Comparison of ENCODE assay signal across 31 mouse cellular contexts in genomic region chr4:59282137-59282536, GRCm38 (mm10).
A peak's percentile ranks its signal among the peaks of the same experiment; 100 is the strongest.
DNase-seq lines count a peak whose midpoint lies in the region; ATAC-seq and TF ChIP-seq lines count a peak whose summit lies in the region.
"Had no signal": no experiment of that assay in that cellular context is flagged by ENCODE, and none has a peak within 500 bp of the region (broad histone marks: within the 10 kb centered on the region; RNA-seq: fewer than 3 reads in every experiment).

No protein-coding gene starts in this region.

- no peak overlapping the region for H3K4me3 ChIP-seq in hindbrain, postnatal 0 days (ENCODE audit: low read length)
- no peak overlapping the region for H3K4me3 ChIP-seq in hindbrain, embryonic 14.5 days (replicated peaks; ENCODE audit: low read length)
- H3K4me3 ChIP-seq in lung, postnatal 0 days (ENCODE audit: low read depth, low read length): no peak overlapping the region
- no peak overlapping the region for H3K4me3 ChIP-seq in intestine, embryonic 16.5 days (ENCODE audit: low read length)
- H3K4me3 ChIP-seq: embryonic facial prominence, embryonic 12.5 days; erythroblast, embryonic 14.5 days; gastrocnemius, adult 2 months; heart, embryonic 12.5 days; left cerebral cortex, adult 2 months; limb, embryonic 10.5 days; midbrain, embryonic 13.5 days; neural tube, embryonic 13.5 days had no signal

- no peak for TF ChIP-seq POLR2A in brain, embryonic 14.5 days (IDR thresholded peaks at IDR 0.05; ENCODE audit: borderline replicate concordance, extremely low read depth, insufficient read depth, insufficient read length, poor library complexity, severe bottlenecking)

- H3K4me1 ChIP-seq in hindbrain, postnatal 0 days (ENCODE audit: insufficient read depth, low read length): no peaks in the 10 kb centered on the region; the same call in 1 of the 2 replicates
- H3K4me1 ChIP-seq in hindbrain, embryonic 14.5 days (replicated peaks; ENCODE audit: control insufficient read depth, insufficient read depth, low read length): no peaks in the 10 kb centered on the region
- peaks cover 7% of the 10 kb centered on the region; the same call in 1 of the 2 replicates for H3K4me1 ChIP-seq in lung, postnatal 0 days (ENCODE audit: insufficient read depth, low read depth, low read length)
- H3K4me1 ChIP-seq in intestine, embryonic 16.5 days (ENCODE audit: control insufficient read depth, insufficient read depth, low read length): no peaks in the 10 kb centered on the region
- H3K4me1 ChIP-seq: limb, embryonic 10.5 days; neural tube, embryonic 13.5 days had no signal

- no peaks in the 10 kb centered on the region for H3K27me3 ChIP-seq in hindbrain, postnatal 0 days (ENCODE audit: insufficient read depth, low read length)
- H3K27me3 ChIP-seq in hindbrain, embryonic 14.5 days (ENCODE audit: control insufficient read depth, insufficient read depth, low read length): no peaks in the 10 kb centered on the region
- no peaks in the 10 kb centered on the region for H3K27me3 ChIP-seq in lung, postnatal 0 days (replicated peaks; ENCODE audit: insufficient read depth, low read length)
- H3K27me3 ChIP-seq in intestine, embryonic 16.5 days (replicated peaks; ENCODE audit: control insufficient read depth, insufficient read depth, low read length): no peaks in the 10 kb centered on the region
- H3K27me3 ChIP-seq: CH12.LX; embryonic facial prominence, embryonic 12.5 days; heart, embryonic 12.5 days; midbrain, embryonic 13.5 days; neural tube, embryonic 13.5 days; Patski had no signal

- WGBS in hindbrain, postnatal 0 days: 47% methylated on average over 7 of the region's 7 CpGs
- WGBS in hindbrain, embryonic 14.5 days: 46% methylated on average over 7 of the region's 7 CpGs
- 47% methylated on average over 7 of the region's 7 CpGs for WGBS in lung, postnatal 0 days
- 48% methylated on average over 7 of the region's 7 CpGs for WGBS in intestine, embryonic 16.5 days

- no peak overlapping the region for H3K27ac ChIP-seq in hindbrain, postnatal 0 days
- H3K27ac ChIP-seq in hindbrain, embryonic 14.5 days: no peak overlapping the region
- 0 out of 2 replicates have a peak overlapping the region, but pooled peaks have one; percentile 26 for H3K27ac ChIP-seq in lung, postnatal 0 days (ENCODE audit: low read length)
- no peak overlapping the region for H3K27ac ChIP-seq in intestine, embryonic 16.5 days (ENCODE audit: low read length)
- H3K27ac ChIP-seq: embryonic facial prominence, embryonic 12.5 days; gastrocnemius, adult 2 months; kidney, postnatal 0 days; left cerebral cortex, adult 2 months; limb, embryonic 10.5 days; midbrain, embryonic 13.5 days; neural tube, embryonic 13.5 days had no signal

- no peak overlapping the region for H3K9ac ChIP-seq in hindbrain, postnatal 0 days (replicated peaks; ENCODE audit: low read length)
- H3K9ac ChIP-seq in hindbrain, embryonic 14.5 days: no peak overlapping the region
- no peak overlapping the region for H3K9ac ChIP-seq in lung, postnatal 0 days (replicated peaks; ENCODE audit: low read depth)
- no peak overlapping the region for H3K9ac ChIP-seq in intestine, embryonic 16.5 days (ENCODE audit: low read depth, low read length)
- H3K9ac ChIP-seq: embryonic facial prominence, embryonic 12.5 days; heart, embryonic 12.5 days; liver, postnatal 0 days; midbrain, embryonic 13.5 days; neural tube, embryonic 13.5 days had no signal

- H3K36me3 ChIP-seq in hindbrain, postnatal 0 days (ENCODE audit: insufficient read depth, low read length): no peaks in the 10 kb centered on the region
- no peaks in the 10 kb centered on the region for H3K36me3 ChIP-seq in hindbrain, embryonic 14.5 days (replicated peaks; ENCODE audit: control insufficient read depth, insufficient read depth)
- H3K36me3 ChIP-seq in lung, postnatal 0 days (ENCODE audit: insufficient read depth, low read length): no peaks in the 10 kb centered on the region
- H3K36me3 ChIP-seq in intestine, embryonic 16.5 days (ENCODE audit: control insufficient read depth, insufficient read depth, low read length): no peaks in the 10 kb centered on the region
- H3K36me3 ChIP-seq: embryonic facial prominence, embryonic 12.5 days; G1E; heart, embryonic 12.5 days; limb, embryonic 10.5 days; midbrain, embryonic 13.5 days; neural tube, embryonic 13.5 days had no signal

- no peaks in the 10 kb centered on the region for H3K9me3 ChIP-seq in hindbrain, postnatal 0 days (ENCODE audit: low read length)
- H3K9me3 ChIP-seq in hindbrain, embryonic 14.5 days (ENCODE audit: control insufficient read depth, low read length): no peaks in the 10 kb centered on the region
- no peaks in the 10 kb centered on the region for H3K9me3 ChIP-seq in lung, postnatal 0 days (ENCODE audit: low read length)
- H3K9me3 ChIP-seq in intestine, embryonic 16.5 days (ENCODE audit: control insufficient read depth, low read length): no peaks in the 10 kb centered on the region
- H3K9me3 ChIP-seq: embryonic facial prominence, embryonic 12.5 days; G1E; heart, embryonic 12.5 days; limb, embryonic 10.5 days; midbrain, embryonic 13.5 days; neural tube, embryonic 13.5 days had no signal

- peak; percentile 71 for DNase-seq in heart, adult 11 months
- DNase-seq in heart, adult 18-20 months: no peak
- DNase-seq in hindbrain, postnatal 0 days (ENCODE audit: low spot score): peak; percentile 52
- DNase-seq in hindbrain, embryonic 14.5 days (ENCODE audit: low spot score): no peak
- DNase-seq in lung, postnatal 0 days (ENCODE audit: low spot score): no peak
- DNase-seq in lung, postnatal 36 days: no peak
- DNase-seq in brain, embryonic 14.5 days (ENCODE audit: low read depth): peak; percentile 23
- DNase-seq: cerebellum, adult 11 months; gastrocnemius, adult 2 months; heart, postnatal 14 days; kidney, adult 2 months; layer of hippocampus, adult 9-11 months; liver; liver, postnatal 0 days; right cerebral cortex, adult 18-20 months; right cerebral cortex, postnatal 4 days; thymus, postnatal 25 days had no signal

- peak; percentile 68; the same call in 1 of the 2 replicates for ATAC-seq in hindbrain, postnatal 0 days
- ATAC-seq in hindbrain, embryonic 14.5 days (ENCODE audit: low FRiP score): no peak
- ATAC-seq in lung, postnatal 0 days: no peak
- ATAC-seq in intestine, embryonic 16.5 days: no peak
- ATAC-seq: forebrain, embryonic 14.5 days; inflammation-experienced regulatory T-cells, adult 6 months; liver, postnatal 0 days; midbrain, embryonic 13.5 days; Patski had no signal

- TF ChIP-seq CTCF in hindbrain, postnatal 0 days (IDR thresholded peaks at IDR 0.05; ENCODE audit: low read depth): no peak
- TF ChIP-seq CTCF in lung, postnatal 0 days (IDR thresholded peaks at IDR 0.05): no peak
- no peak for TF ChIP-seq CTCF in brain, embryonic 14.5 days (IDR thresholded peaks at IDR 0.05; ENCODE audit: borderline replicate concordance, extremely low read depth, insufficient read depth, insufficient read length)

- TF ChIP-seq EP300 in lung, postnatal 0 days (IDR thresholded peaks at IDR 0.05): no peak

- H3K4me2 ChIP-seq in hindbrain, postnatal 0 days (ENCODE audit: low read depth, low read length): no peak overlapping the region
- H3K4me2 ChIP-seq in hindbrain, embryonic 14.5 days (replicated peaks): no peak overlapping the region
- no peak overlapping the region for H3K4me2 ChIP-seq in lung, postnatal 0 days (replicated peaks; ENCODE audit: low read depth, low read length)
- H3K4me2 ChIP-seq in intestine, embryonic 16.5 days (ENCODE audit: low read depth, low read length): no peak overlapping the region
- H3K4me2 ChIP-seq: embryonic facial prominence, embryonic 12.5 days; heart, embryonic 12.5 days; midbrain, embryonic 13.5 days; neural tube, embryonic 13.5 days had no signal

Comparison
In these comparisons a context has a peak if more than half of its experiments do, and no peak if none do; other contexts are left out.
1. DNase-seq: peak in heart, adult 11 months (single experiment), hindbrain, postnatal 0 days (single experiment) and brain, embryonic 14.5 days (single experiment); none in heart, adult 18-20 months (0 of 2), hindbrain, embryonic 14.5 days (single experiment), lung, postnatal 0 days (single experiment) and lung, postnatal 36 days (single experiment).